Mouse (Mus musculus): Measurements from ENCODE around the gene Rnaseh1.

DNA sequence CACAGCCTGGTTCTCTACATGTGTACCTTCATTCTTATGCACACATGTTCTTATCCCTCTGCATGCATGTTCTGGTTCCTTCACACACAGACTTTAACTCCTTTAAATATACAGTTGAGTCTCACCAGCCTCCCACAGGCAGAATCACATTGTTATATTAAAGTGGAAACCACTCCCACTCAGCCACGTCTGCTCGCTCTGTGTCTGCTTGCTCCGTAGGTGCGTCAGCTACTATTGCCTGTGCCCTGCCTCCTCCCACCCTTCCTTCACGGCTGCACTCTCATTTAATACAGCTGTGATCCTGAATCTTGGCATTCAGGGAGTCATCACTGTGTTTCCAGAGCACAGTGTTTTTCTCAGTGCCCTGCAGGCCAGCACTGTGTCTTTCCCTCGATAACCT lies 37.0 kb upstream of the Rnaseh1 start:
- no peak for TF ChIP-seq CTCF (IDR thresholded peaks at IDR 0.05; ENCODE audit: extremely low read depth, insufficient read depth, low read length)
- TF ChIP-seq POLR2A (IDR thresholded peaks at IDR 0.05; ENCODE audit: extremely low read depth, insufficient read depth, low read length), result no peak

All from cortical plate, adult 2 months (tissue).